In the genomic region with DNA sequence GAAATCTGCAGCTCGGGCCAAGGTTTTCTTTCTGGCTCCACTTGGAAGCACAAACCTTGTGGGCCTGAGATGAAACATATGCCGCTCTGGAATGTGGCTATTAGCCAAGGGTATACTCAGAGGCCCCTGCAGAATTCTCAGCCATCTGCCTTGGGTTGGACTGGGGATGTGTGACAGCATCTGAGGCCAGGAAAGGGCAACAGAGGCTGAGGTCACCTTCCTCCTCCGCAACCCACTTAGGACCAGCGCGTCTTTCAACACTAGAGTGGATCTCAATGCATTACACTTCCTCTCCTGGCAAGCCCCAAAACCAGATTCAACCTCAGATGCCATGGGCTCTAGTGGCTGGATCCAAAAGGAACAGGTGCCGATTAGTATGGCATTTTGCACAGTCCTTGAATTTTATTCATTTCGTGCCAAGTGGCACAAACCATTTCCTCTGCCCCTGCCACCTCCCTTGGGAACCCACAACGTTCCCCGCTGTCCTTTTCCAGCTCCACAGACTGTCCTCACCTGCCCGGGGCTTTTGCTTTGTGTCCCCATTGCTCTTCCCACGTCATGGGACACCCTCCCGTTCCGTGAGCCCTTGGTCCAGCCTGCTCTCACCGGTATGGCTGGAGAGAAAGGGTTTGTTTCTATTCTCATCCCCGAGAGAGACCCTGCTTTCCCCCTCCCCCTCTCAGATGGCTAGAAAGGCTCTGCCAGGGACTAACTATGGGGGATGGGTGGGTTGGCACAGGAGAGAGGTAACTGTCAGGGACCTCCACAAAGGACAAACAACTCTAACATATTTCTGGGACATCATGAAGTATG, we compare ENCODE assay signal across 8 mouse cellular contexts.
A peak's percentile ranks its signal among the peaks of the same experiment; 100 is the strongest.
DNase-seq lines count a peak whose midpoint lies in the region; ATAC-seq lines count a peak whose summit lies in the region.

No protein-coding gene starts in this region.

- no peak overlapping the region for H3K9ac ChIP-seq in limb, embryonic 13.5 days

- WGBS in forebrain, embryonic 10.5 days, result 60% methylated on average over 15 of the region's 15 CpGs
- WGBS in limb, embryonic 13.5 days, result 48% methylated on average over 15 of the region's 15 CpGs

- peak; percentile 39; the same call in 1 of the 2 replicates for ATAC-seq in limb, embryonic 13.5 days (ENCODE audit: low FRiP score, low read depth)

- H3K4me2 ChIP-seq in limb, embryonic 13.5 days (replicated peaks), result peak overlapping the region; percentile 35

- no peak overlapping the region for H3K4me3 ChIP-seq in forebrain, embryonic 10.5 days
- H3K4me3 ChIP-seq in limb, embryonic 13.5 days, result no peak overlapping the region

- H3K27me3 ChIP-seq in forebrain, embryonic 10.5 days (ENCODE audit: poor library complexity, severe bottlenecking), result peaks cover 95% of the 10 kb centered on the region
- no peaks in the 10 kb centered on the region for H3K27me3 ChIP-seq in limb, embryonic 13.5 days

- no peaks in the 10 kb centered on the region for H3K9me3 ChIP-seq in forebrain, embryonic 10.5 days
- no peaks in the 10 kb centered on the region for H3K9me3 ChIP-seq in limb, embryonic 13.5 days

- no peaks in the 10 kb centered on the region for H3K36me3 ChIP-seq in forebrain, embryonic 10.5 days (replicated peaks)
- H3K36me3 ChIP-seq in limb, embryonic 13.5 days, result no peaks in the 10 kb centered on the region

- peaks cover 82% of the 10 kb centered on the region for H3K4me1 ChIP-seq in forebrain, embryonic 10.5 days
- H3K4me1 ChIP-seq in limb, embryonic 13.5 days, result peaks cover 98% of the 10 kb centered on the region

- peak; percentile 29 for DNase-seq in gastrocnemius, adult 18-20 months (ENCODE audit: low spot score)
- DNase-seq in gastrocnemius, adult 8-10 months (ENCODE audit: low spot score in 2 of 2), result no peak
- DNase-seq in NIH3T3 (ENCODE audit: low read depth), result peak; percentile 68
- no peak for DNase-seq in forebrain, embryonic 10.5 days (ENCODE audit: extremely low spot score, low spot score)
- DNase-seq in testis, postnatal 14 days (ENCODE audit: low spot score), result peak; percentile 56
- DNase-seq in frontal cortex, postnatal 25 days (ENCODE audit: low spot score in 2 of 2), result no peak
- DNase-seq in layer of hippocampus, adult 9-10 months (ENCODE audit: low spot score), result no peak

- peak overlapping the region; percentile 88 for H3K27ac ChIP-seq in forebrain, embryonic 10.5 days
- peak overlapping the region; percentile 92 for H3K27ac ChIP-seq in limb, embryonic 13.5 days

Comparison
In these comparisons a context has a peak if more than half of its experiments do, and no peak if none do; other contexts are left out.
1. DNase-seq: peak in gastrocnemius, adult 18-20 months (single experiment), NIH3T3 (single experiment) and testis, postnatal 14 days (single experiment); none in gastrocnemius, adult 8-10 months (0 of 2), forebrain, embryonic 10.5 days (single experiment), frontal cortex, postnatal 25 days (0 of 2) and layer of hippocampus, adult 9-10 months (single experiment).